Comparison of ENCODE assay signal across 10 mouse cellular contexts in the genomic region with DNA sequence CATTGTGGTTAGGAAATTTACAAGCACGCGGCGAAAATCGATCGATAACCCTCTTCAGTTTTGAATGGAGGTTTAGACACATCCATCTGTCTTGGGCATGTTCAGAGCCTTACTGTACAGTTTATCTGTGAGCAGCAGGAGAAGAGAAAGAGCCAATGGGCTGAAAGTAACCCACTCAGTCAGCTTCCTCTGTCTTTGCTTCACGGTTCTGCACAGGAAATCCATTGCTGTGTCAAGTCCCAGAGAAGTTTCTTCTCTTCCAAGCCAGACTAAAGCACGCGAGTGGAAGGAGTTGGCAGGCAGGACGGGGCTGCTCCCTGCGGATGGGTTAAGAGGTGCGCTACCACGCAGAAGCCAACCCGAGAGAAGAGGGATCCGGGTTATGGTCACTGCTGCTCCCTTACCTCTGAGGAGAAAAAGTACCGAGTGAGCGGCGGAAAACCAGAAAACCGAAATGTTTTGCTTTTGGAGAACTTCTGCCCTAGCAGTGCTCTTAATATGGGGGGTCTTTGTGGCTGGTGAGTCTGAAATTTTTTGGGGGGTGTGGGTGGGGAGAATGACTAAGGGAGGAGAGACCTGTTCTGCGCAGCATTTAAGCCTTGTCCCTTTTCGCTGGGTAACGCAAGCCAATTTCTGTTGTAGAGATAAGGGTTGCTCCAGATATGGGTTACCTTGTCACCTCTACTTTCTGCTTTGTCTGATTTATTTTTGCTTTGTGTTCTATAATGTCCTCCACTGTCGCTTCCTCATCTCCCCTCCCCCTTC. TPM values are rescaled to one million over a fixed set of nuclear protein-coding genes. Genes with fewer than 3 reads are reported as not detected.
DNase-seq lines count a peak whose midpoint lies in the region; ATAC-seq lines count a peak whose summit lies in the region.
"Had no signal": no experiment of that assay in that cellular context is flagged by ENCODE, and none has a peak within 500 bp of the region (broad histone marks: within the 10 kb centered on the region; RNA-seq: fewer than 3 reads in every experiment).

TSS of gene Cd200r1 (plus strand) at position 182 of the 765 bp plus-strand sequence.

- peak within 1 kb of the TSS; percentile 50 for H3K9ac ChIP-seq in heart, embryonic 13.5 days

- WGBS in heart, embryonic 13.5 days: 65% methylated on average over 22 of the region's 22 CpGs
- 77% methylated on average over 22 of the region's 22 CpGs for WGBS in forebrain, embryonic 10.5 days

- H3K9me3 ChIP-seq in heart, embryonic 13.5 days: no peaks in the 10 kb centered on the region
- H3K9me3 ChIP-seq in forebrain, embryonic 10.5 days: no peaks in the 10 kb centered on the region

- intact Hi-C loops in heart, postnatal 25 days (cut with DNase I): loop anchor here (10.0 kb wide), 1 partner anchor 359 kb away; no protein-coding TSS in a partner anchor

- no peaks in the 10 kb centered on the region for H3K27me3 ChIP-seq in heart, embryonic 13.5 days (replicated peaks)
- no peaks in the 10 kb centered on the region for H3K27me3 ChIP-seq in splenic B cell, adult 2 months (ENCODE audit: control insufficient read depth, insufficient read depth, low read length, poor library complexity, severe bottlenecking)
- H3K27me3 ChIP-seq in forebrain, embryonic 10.5 days (ENCODE audit: poor library complexity, severe bottlenecking): no peaks in the 10 kb centered on the region

- no peaks in the 10 kb centered on the region for H3K4me1 ChIP-seq in heart, embryonic 13.5 days
- H3K4me1 ChIP-seq in forebrain, embryonic 10.5 days: no peaks in the 10 kb centered on the region

- no peaks in the 10 kb centered on the region for H3K36me3 ChIP-seq in heart, embryonic 13.5 days
- no peaks in the 10 kb centered on the region for H3K36me3 ChIP-seq in splenic B cell, adult 2 months (ENCODE audit: control insufficient read depth, insufficient read depth, low read length, poor library complexity, severe bottlenecking)
- H3K36me3 ChIP-seq in forebrain, embryonic 10.5 days (replicated peaks): no peaks in the 10 kb centered on the region

- no peak for ATAC-seq in heart, embryonic 13.5 days (ENCODE audit: extremely low read depth, insufficient number of reproducible peaks, low FRiP score, low TSS enrichment)

- no peak for DNase-seq in heart, postnatal 25 days (ENCODE audit: low spot score)
- DNase-seq in R1 (ENCODE audit: low read depth, low spot score) (peak; percentile 19), liver (peak; percentile 15)
- DNase-seq in splenic B cell, adult 2 months (ENCODE audit: low read depth, low spot score): peak; percentile 12
- no peak for DNase-seq in urinary bladder, postnatal 36 days (ENCODE audit: low spot score in 2 of 2)
- DNase-seq in left cerebral cortex, adult 11 months (ENCODE audit: low spot score): no peak
- no peak for DNase-seq in forebrain, embryonic 10.5 days (ENCODE audit: extremely low spot score, low spot score)

- peak within 1 kb of the TSS; percentile 48 for H3K4me2 ChIP-seq in heart, embryonic 13.5 days

- no peak within 1 kb of the TSS for H3K27ac ChIP-seq in heart, embryonic 13.5 days (replicated peaks)
- H3K27ac ChIP-seq in forebrain, embryonic 10.5 days: no peak within 1 kb of the TSS
- H3K27ac ChIP-seq: kidney, postnatal 0 days had no signal

- H3K4me3 ChIP-seq in heart, embryonic 13.5 days: peak within 1 kb of the TSS; percentile 33
- no peak within 1 kb of the TSS for H3K4me3 ChIP-seq in forebrain, embryonic 10.5 days
- H3K4me3 ChIP-seq: myocyte had no signal

RNA-seq across cellular contexts. Expression of gene Cd200r1, which starts in this region (rescaled TPM):
- 1.2 and 1.7 TPM in 2 replicates for polyA plus RNA-seq in heart, embryonic 13.5 days (2015; fragmentation: Nextera tagmentation; extraction: Ambion mirVana)
- total RNA-seq in heart, postnatal 25 days (2021): under 1 TPM; 0.48 to 0.49 TPM
- polyA plus RNA-seq in forebrain, embryonic 10.5 days (2016; fragmentation: Nextera tagmentation; extraction: Ambion mirVana): 0.27 and 0.47 TPM in 2 replicates

Comparison
In these comparisons a context has a peak if more than half of its experiments do, and no peak if none do; other contexts are left out.
1. DNase-seq: peak in R1 (single experiment), liver (single experiment) and splenic B cell, adult 2 months (single experiment); none in heart, postnatal 25 days (single experiment), urinary bladder, postnatal 36 days (0 of 2), left cerebral cortex, adult 11 months (single experiment) and forebrain, embryonic 10.5 days (single experiment).